Mouse (Mus musculus): ENCODE measurements around the gene Fam50a. TPM values are rescaled to one million over a fixed set of nuclear protein-coding genes. Genes with fewer than 3 reads are reported as not detected.

Gene Fam50a
- polyA plus RNA-seq (2017; shearing (Covaris generic)), result 47.3 TPM

GRCm38 (mm10) chrX:74312540-74313464 is at the start of gene Fam50a:
Fam50a (plus strand) TSS chrX:74313033.

GRCm38 (mm10) chrX:74270062-74270901 is 42.6 kb upstream of the Fam50a start, which contains the start of gene Rpl10:
Rpl10 (plus strand) TSS chrX:74270812.

DNA sequence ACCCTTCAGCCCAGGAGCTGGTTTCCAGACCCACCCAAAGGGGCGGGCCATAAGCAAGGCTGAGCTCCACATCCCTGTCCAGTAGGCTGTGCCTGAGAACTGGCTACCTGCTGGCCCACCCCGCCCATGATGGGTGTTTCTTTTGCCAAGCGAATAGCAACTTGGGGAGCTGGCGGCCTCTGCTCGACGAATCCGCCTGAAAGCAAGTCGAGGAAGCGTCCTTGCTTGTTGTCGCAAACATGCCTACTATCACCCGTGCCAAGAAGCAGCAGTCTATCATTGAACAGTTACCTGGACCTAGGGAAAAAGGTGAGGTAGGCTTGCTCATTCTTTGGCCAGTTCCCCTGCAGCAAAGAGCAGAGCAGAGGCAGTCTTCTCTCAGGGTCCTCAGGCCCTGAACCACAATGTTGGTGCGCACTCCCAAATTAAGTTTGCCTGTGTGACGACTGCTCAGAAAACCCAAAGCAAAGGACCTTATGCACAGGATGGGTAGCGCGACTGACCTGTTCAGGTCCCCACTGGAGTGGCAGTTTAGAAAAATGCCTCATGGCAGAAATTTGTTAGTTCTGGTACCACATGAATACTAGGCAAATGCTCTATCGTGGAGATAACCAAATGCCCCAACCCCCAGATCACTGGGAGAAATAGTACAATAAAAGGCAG is 31.0 kb upstream of the Fam50a start, which contains the start of the genes Taz and Dnase1l1:
TSS of gene Taz (plus strand) at position 181 of the 663 bp plus-strand sequence.
TSS of gene Dnase1l1 (minus strand) at position 606 of the 663 bp plus-strand sequence.

DNA sequence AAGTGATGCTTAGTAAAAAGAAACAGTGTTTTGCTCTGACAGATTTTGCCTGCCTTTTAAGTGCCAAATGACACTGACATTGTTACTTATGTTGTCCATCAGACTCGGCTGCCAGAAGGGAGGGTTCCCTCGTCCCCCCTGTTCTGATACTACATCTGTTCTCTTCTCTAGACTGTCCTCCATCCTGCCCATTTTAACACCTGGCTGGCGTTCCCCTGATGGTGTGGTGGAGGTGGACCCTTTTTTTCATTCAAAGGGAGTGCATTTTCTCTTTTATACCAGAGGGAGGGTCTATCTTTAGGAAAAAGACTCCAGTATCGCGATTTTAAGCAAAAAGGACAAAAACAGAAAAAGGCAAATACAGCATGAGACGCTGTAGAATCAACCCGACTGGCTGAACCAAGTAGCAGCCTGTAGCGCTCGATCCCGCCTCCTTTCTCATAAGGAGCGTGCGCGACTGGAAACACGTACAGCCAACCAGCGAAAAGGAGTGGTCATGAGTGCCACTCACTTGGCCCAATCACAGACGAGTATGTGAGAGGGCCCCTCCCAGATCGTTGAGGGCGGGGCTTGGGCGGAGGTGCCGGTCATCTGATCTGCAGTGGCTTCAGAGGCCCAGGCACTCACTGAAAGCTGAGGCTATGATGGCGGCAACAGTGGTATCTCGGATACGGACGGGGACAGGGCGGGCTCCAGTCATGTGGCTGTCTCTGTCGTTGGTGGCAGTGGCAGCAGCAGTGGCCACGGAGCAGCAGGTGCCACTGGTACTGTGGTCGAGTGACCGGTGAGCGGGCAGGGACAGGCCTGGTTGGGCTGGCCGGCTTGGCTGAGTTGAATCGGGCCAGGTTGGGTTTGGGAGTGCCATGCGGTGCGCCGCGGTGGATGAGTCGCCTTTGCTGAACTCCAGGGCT is 16.0 kb upstream of the Fam50a start, which contains the start of gene Atp6ap1:
TSS of gene Atp6ap1 (plus strand) at position 560 of the 911 bp plus-strand sequence.

GRCm38 (mm10) chrX:74304867-74305700 is 7.7 kb upstream of the Fam50a start, which contains the start of gene Gdi1:
Gdi1 (plus strand) TSS chrX:74304998.

DNA sequence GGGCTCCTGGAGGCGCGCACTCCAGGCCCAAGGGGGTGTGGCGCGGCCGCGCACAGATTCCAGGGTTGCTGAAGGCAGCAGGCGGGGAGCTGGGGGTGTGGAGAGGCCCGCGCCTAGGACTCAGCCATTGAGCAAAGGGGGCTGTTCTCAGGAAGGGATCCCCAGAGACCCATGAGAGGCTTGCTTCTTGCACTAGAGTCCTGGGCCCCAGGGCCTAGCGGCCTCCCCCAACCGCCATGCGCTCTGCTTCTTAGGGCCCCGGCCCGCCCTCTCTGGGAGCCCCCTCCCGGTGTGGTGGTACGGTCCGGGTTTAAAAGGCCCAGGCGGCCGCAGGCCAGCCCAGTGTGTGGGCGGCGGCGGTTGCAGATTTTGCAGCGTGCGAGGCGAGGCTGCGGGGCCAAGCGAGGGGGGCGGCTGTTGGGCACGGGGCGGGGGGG is 15.9 kb downstream of the Fam50a start, which contains the start of gene Plxna3:
TSS of gene Plxna3 (plus strand) at position 342 of the 437 bp plus-strand sequence.

DNA sequence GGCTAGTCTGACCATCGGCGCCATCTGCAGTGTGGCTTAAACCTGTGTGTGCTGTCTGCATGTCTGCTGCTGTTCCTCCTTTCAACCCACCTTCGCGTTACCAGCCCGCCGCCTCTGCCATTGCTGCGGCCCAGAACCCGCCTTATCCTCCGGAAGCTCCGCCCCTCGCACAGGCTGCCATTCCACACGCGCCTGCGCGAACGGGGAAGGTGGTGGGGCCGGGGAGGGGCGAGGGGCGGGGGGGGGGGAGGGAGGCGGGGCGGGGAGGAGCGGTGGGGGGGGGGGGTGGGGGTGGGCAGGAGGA is 40.6 kb downstream of the Fam50a start, which contains the start of gene Lage3:
TSS of gene Lage3 (minus strand) at position 152 of the 304 bp plus-strand sequence.

Other genes starting within 250 kb of the Fam50a start
- gene Opn1mw, start 185.6 kb upstream of the Fam50a start, polyA plus RNA-seq (2017; shearing (Covaris generic)), result not detected
- 39.4 TPM for gene Mecp2, start 177.7 kb upstream of the Fam50a start, polyA plus RNA-seq (2017; shearing (Covaris generic))
- not detected for gene Tex28, start 145.2 kb upstream of the Fam50a start, polyA plus RNA-seq (2017; shearing (Covaris generic))
- 1.7 TPM for gene Tktl1, start 135.8 kb upstream of the Fam50a start, polyA plus RNA-seq (2017; shearing (Covaris generic))
- 396 TPM for gene Flna, start 63.2 kb upstream of the Fam50a start, polyA plus RNA-seq (2017; shearing (Covaris generic))
- 67.6 TPM for gene Emd, start 58.3 kb upstream of the Fam50a start, polyA plus RNA-seq (2017; shearing (Covaris generic))
- 80.4 TPM for gene Rpl10, start 42.2 kb upstream of the Fam50a start, polyA plus RNA-seq (2017; shearing (Covaris generic))
- gene Taz, start 31.1 kb upstream of the Fam50a start, polyA plus RNA-seq (2017; shearing (Covaris generic)), result 138 TPM
- gene Dnase1l1, start 30.7 kb upstream of the Fam50a start, polyA plus RNA-seq (2017; shearing (Covaris generic)), result 26.5 TPM
- gene Atp6ap1, start 15.9 kb upstream of the Fam50a start, polyA plus RNA-seq (2017; shearing (Covaris generic)), result 177 TPM
- 297 TPM for gene Gdi1, start 8.0 kb upstream of the Fam50a start, polyA plus RNA-seq (2017; shearing (Covaris generic))
- gene Plxna3, start 16.0 kb downstream of the Fam50a start, polyA plus RNA-seq (2017; shearing (Covaris generic)), result 6.3 TPM
- 53.3 TPM for gene Lage3, start 40.6 kb downstream of the Fam50a start, polyA plus RNA-seq (2017; shearing (Covaris generic))
- 68.2 TPM for gene Ubl4a, start 60.2 kb downstream of the Fam50a start, polyA plus RNA-seq (2017; shearing (Covaris generic))
- 43.9 TPM for gene Slc10a3, start 60.3 kb downstream of the Fam50a start, polyA plus RNA-seq (2017; shearing (Covaris generic))
- 43.8 TPM for gene Fam3a, start 80.2 kb downstream of the Fam50a start, polyA plus RNA-seq (2017; shearing (Covaris generic))
- gene Ikbkg, start 80.3 kb downstream of the Fam50a start, polyA plus RNA-seq (2017; shearing (Covaris generic)), result 61.0 TPM
- 64.7 TPM for gene G6pdx, start 116.2 kb downstream of the Fam50a start, polyA plus RNA-seq (2017; shearing (Covaris generic))
- gene Gm6880, start 168.4 kb downstream of the Fam50a start, polyA plus RNA-seq (2017; shearing (Covaris generic)), result not detected